13 mouse cellular contexts compared by ENCODE assay signal in genomic region chr7:102204296-102204857, GRCm38 (mm10).
"Had no signal": no experiment of that assay in that cellular context is flagged by ENCODE, and none has a peak within 500 bp of the region (broad histone marks: within the 10 kb centered on the region; RNA-seq: fewer than 3 reads in every experiment).

No protein-coding gene starts in this region.

- H3K9ac ChIP-seq: intestine, embryonic 15.5 days; limb, embryonic 15.5 days; midbrain, embryonic 12.5 days had no signal

- H3K4me3 ChIP-seq: intestine, embryonic 15.5 days; limb, embryonic 15.5 days; megakaryocyte, embryonic 14.5 days; midbrain, embryonic 12.5 days had no signal

- DNase-seq: kidney, adult 2 months; kidney, postnatal 25 days; lung, adult 2 months; lung, postnatal 36 days; right cerebral cortex, adult 18-20 months; right cerebral cortex, postnatal 25 days; thymus, adult 18-20 months; thymus, postnatal 14 days had no signal

- H3K27me3 ChIP-seq: intestine, embryonic 15.5 days; limb, embryonic 15.5 days; megakaryocyte, embryonic 14.5 days; midbrain, embryonic 12.5 days had no signal

- H3K9me3 ChIP-seq: intestine, embryonic 15.5 days; limb, embryonic 15.5 days; megakaryocyte, embryonic 14.5 days; midbrain, embryonic 12.5 days had no signal

- H3K27ac ChIP-seq: intestine, embryonic 15.5 days; limb, embryonic 15.5 days; midbrain, embryonic 12.5 days had no signal

- H3K36me3 ChIP-seq: intestine, embryonic 15.5 days; limb, embryonic 15.5 days had no signal

- H3K4me2 ChIP-seq: intestine, embryonic 15.5 days; limb, embryonic 15.5 days; midbrain, embryonic 12.5 days had no signal

- ATAC-seq: intestine, embryonic 15.5 days; lung, postnatal 0 days had no signal
